15 mouse cellular contexts compared by ENCODE assay signal in genomic region chr8:34530046-34530445, GRCm38 (mm10).
DNase-seq lines count a peak whose midpoint lies in the region; ATAC-seq and TF ChIP-seq lines count a peak whose summit lies in the region.
"Had no signal": no experiment of that assay in that cellular context is flagged by ENCODE, and none has a peak within 500 bp of the region (broad histone marks: within the 10 kb centered on the region; RNA-seq: fewer than 3 reads in every experiment).

No protein-coding gene starts in this region.

- H3K9ac ChIP-seq in heart, adult 2 months (ENCODE audit: low read depth, low read length) = no peak overlapping the region
- no peak overlapping the region for H3K9ac ChIP-seq in midbrain, embryonic 13.5 days (replicated peaks)
- H3K9ac ChIP-seq: lung, embryonic 14.5 days; neural tube, embryonic 15.5 days had no signal

- H3K4me1 ChIP-seq in bone marrow macrophage, adult 2 months (ENCODE audit: control insufficient read depth, insufficient read depth, low read length) = peaks cover 22% of the 10 kb centered on the region
- no peaks in the 10 kb centered on the region for H3K4me1 ChIP-seq in heart, adult 2 months (ENCODE audit: control insufficient read depth, insufficient read depth, low read length)
- peaks cover 5% of the 10 kb centered on the region; the same call in 1 of the 2 replicates for H3K4me1 ChIP-seq in midbrain, embryonic 13.5 days (replicated peaks)

- TF ChIP-seq CTCF in bone marrow macrophage, adult 2 months (IDR thresholded peaks at IDR 0.05; ENCODE audit: low read depth, low read length) = no peak
- no peak for TF ChIP-seq CTCF in heart, adult 2 months (IDR thresholded peaks at IDR 0.05)

- no peak for TF ChIP-seq POLR2A in bone marrow macrophage, adult 2 months (IDR thresholded peaks at IDR 0.05; ENCODE audit: borderline replicate concordance, low read depth, low read length)
- no peak for TF ChIP-seq POLR2A in heart, adult 2 months (IDR thresholded peaks at IDR 0.05; ENCODE audit: insufficient read depth, low read depth, low read length)

- intact Hi-C loops in heart, adult 2 months (cut with DNase I) = no loop called here

- TF ChIP-seq EP300 in heart, adult 2 months (IDR thresholded peaks at IDR 0.05; ENCODE audit: insufficient read depth, low read depth, low read length) = no peak

- no peak for ATAC-seq in midbrain, embryonic 13.5 days

- no peaks in the 10 kb centered on the region for H3K79me2 ChIP-seq in heart, adult 2 months (replicated peaks; ENCODE audit: control insufficient read depth, insufficient read depth, low read length)

- no peak overlapping the region for H3K4me2 ChIP-seq in midbrain, embryonic 13.5 days (replicated peaks)
- H3K4me2 ChIP-seq: lung, embryonic 14.5 days; neural tube, embryonic 15.5 days had no signal

- WGBS in heart, adult 2 months = 41% methylated on average over 5 of the region's 5 CpGs
- WGBS in midbrain, embryonic 13.5 days = 89% methylated on average over 5 of the region's 5 CpGs

- no peak overlapping the region for H3K4me3 ChIP-seq in bone marrow macrophage, adult 2 months (ENCODE audit: insufficient read depth, low read length)
- no peak overlapping the region for H3K4me3 ChIP-seq in heart, adult 2 months
- no peak overlapping the region for H3K4me3 ChIP-seq in midbrain, embryonic 13.5 days (replicated peaks)
- H3K4me3 ChIP-seq: megakaryocyte, embryonic 14.5 days; neural tube, embryonic 15.5 days had no signal

- DNase-seq in urinary bladder, postnatal 14 days (ENCODE audit: low spot score) = peak; percentile 60
- no peak for DNase-seq in urinary bladder, adult 2 months (ENCODE audit: low spot score)
- DNase-seq in NIH3T3 (ENCODE audit: low read depth) = peak; percentile 80
- no peak for DNase-seq in heart, adult 2 months
- no peak for DNase-seq in cerebellum, adult 9-11 months
- DNase-seq: cerebellum, postnatal 25 days; gastrocnemius, postnatal 10 days; heart, postnatal 10 days; kidney, adult 8-10 months; kidney, postnatal 36 days; lung, embryonic 14.5 days had no signal

- H3K9me3 ChIP-seq in midbrain, embryonic 13.5 days = no peaks in the 10 kb centered on the region
- H3K9me3 ChIP-seq: neural tube, embryonic 15.5 days had no signal

- H3K27me3 ChIP-seq in heart, adult 2 months (ENCODE audit: control insufficient read depth, insufficient read depth, low read length) = peaks cover 1% of the 10 kb centered on the region; the same call in 1 of the 2 replicates
- H3K27me3 ChIP-seq in midbrain, embryonic 13.5 days = no peaks in the 10 kb centered on the region
- H3K27me3 ChIP-seq: megakaryocyte, embryonic 14.5 days; neural tube, embryonic 15.5 days had no signal

- H3K36me3 ChIP-seq in heart, adult 2 months (ENCODE audit: control insufficient read depth, insufficient read depth, low read length) = no peaks in the 10 kb centered on the region
- H3K36me3 ChIP-seq in midbrain, embryonic 13.5 days = no peaks in the 10 kb centered on the region
- H3K36me3 ChIP-seq: neural tube, embryonic 15.5 days had no signal

- H3K27ac ChIP-seq in bone marrow macrophage, adult 2 months (ENCODE audit: insufficient read depth, low read depth, low read length) = peak overlapping the region; percentile 9; the same call in 1 of the 2 replicates
- H3K27ac ChIP-seq in heart, adult 2 months = no peak overlapping the region
- no peak overlapping the region for H3K27ac ChIP-seq in midbrain, embryonic 13.5 days
- H3K27ac ChIP-seq: neural tube, embryonic 15.5 days had no signal

Comparison
In these comparisons a context has a peak if more than half of its experiments do, and no peak if none do; other contexts are left out.
1. DNase-seq: peak in urinary bladder, postnatal 14 days (single experiment) and NIH3T3 (single experiment); none in urinary bladder, adult 2 months (single experiment), heart, adult 2 months (0 of 2) and cerebellum, adult 9-11 months (single experiment).